Mouse (Mus musculus) thymus, postnatal 36 days (tissue): ENCODE data around the gene Eral1.
A peak's percentile ranks its signal among the peaks of the same experiment; 100 is the strongest.
"Not testable (repeated sequence)": the region's sequence is repeated elsewhere in the genome, so short reads cannot be mapped to it uniquely, and the experiment has no call there.

Experiments used
- DNase-seq, 2 experiments: peaks; one replicate each; pipeline ENCODE4 v3.0.0; 2022; ENCODE audit warnings: mixed read lengths in 2 of 2

Gene Eral1

DNA sequence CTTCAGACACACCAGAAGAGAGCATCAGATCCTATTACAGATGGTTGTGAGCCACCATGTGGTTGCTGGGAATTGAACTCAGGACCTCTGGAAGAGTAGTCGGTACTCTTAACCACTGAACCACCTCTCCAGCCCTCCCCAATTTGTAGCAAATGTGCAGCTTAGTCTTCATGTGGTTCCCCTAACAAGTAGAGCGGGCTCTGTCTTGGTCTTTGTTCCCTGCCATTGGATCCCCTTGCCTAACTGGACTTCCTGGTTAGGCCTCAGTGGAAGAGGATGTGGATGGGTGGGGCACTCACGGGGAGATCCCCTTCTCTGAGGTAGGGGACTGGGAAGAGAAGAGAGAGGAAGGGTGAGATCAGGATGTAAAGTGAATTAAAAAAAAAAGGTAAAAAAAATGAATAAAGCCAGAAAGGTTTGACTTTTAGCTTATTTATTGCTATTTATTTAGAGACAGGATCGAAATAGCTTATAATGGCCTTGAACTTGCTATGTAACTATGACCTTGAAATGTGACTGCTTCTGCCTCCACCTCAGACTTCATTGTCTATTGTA lies 6.8 kb upstream of the Eral1 start:
- DNase-seq, result no peak

DNA sequence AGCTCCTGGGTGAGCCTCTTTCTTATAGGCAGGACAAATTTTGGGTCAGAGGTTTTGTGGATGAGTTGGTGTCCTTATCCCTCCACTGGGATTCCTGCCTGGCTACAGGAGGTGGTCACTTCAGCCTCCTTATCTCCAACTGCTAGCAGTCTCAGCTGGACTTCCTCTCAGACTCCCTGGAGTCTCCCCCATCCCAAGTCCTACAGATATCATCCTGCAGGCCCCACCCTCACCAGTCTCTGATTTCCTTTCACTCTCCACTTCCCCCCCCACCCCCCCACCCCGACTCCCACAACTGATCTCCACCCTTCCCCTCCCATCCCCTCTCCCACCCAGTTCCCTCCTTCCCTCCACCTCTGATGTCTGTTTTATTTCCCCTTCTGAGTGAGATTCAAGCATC lies 3.4 kb upstream of the Eral1 start:
- no peak for DNase-seq

DNA sequence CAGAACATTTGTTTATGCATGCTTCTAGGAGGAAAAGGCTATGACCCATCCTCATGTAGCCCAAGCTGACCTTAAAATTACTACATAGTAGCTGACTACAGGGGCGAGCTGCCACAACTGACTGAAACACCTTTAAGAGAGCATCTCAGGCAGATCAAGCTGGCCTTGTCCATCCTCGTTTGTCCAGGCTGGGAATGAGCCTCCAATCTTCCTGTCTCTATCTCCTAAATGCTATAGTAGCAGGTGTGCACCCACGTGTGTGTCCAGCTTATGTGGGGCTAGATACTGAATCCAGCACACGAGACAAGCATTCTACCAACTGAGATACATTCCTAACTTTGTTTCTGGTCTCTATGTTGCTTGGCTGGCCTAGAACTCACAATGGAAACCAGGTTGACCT lies 5.5 kb downstream of the Eral1 start:
- no peak for DNase-seq

DNA sequence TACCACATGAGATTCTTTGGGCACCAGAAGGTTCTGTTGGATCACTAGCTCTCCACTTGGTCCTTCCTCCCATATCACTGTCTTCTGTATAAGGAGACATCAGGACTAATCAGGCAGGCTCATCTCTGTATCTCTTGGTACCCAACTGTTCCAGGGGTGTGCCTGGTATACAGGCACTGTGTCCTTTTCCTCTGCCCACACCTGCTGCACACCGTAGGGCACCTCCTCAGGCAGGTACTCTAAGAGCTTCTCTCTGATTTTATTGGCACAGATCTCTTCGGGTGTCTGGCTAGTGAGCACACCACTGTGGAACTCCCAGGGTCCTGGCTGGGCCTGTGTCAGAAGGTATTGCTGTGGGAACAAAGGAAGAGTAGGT lies 5.9 kb downstream of the Eral1 start:
- no peak for DNase-seq

DNA sequence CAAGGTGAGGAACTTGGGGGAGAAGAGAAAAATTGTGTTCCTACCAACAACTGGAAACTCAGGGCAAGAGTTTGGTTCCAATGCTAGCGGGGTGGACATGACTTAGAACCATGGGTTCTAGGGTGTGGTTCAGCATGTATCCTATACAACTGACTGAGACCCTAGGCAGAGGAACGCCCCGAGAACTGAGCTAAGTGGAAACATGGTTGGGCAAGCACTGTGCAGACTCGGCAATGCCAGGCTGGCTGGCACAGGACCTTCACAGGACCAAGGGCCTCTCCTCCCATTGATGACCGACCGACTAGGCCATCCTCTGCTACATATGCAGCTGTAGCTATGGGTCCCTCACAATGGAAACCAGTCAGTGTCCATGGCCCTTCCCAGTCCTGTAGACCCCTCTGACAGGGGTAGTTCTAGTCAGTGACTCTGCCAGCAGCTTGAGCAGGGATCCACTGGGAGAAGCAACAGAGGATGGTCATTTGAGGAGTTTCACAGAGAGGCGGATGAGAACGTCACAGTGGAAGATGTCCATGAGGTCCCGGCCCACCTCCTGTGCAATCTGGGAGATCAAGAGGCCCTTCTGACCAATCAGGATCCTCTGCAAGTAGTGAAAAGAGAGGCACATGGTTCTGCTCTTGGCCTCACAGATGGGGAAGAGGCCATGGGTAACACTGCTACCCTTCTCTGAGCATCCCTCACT lies 6.5 kb downstream of the Eral1 start:
- no peak for DNase-seq

DNA sequence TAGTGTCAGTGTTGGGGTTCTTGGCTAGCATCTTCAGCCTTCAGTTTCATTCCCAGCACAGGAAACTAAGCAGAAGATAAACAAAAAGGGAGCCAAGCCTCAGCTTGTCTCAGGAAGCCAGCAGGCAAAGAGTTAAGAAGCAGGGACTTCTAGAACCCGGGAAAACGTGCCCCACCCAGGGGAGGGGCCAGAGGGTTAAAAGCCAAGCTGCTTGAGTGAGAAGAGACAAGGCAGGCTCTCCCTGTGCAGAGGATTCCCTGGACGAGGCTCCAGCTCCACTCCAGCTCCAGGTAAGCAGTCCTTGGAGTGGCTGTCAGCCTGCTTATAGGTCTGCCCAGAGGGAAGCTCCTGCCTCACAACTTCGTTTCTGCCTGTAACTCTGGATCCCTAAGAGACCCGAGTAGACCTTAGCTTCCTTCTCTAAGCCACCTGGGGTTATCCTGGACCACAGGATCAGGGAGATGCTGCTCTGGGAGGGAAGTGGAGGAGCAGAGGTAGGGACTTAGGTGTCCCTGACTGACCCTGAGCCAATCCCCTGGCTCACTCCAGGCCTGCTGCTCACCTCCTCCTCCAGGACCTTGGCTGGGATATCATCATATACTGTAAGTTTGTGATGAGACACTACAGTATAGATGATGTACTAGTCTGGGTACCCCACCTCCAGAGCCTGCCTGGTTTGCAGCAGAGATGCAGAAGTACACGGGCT lies 7.6 kb downstream of the Eral1 start:
- no peak for DNase-seq

DNA sequence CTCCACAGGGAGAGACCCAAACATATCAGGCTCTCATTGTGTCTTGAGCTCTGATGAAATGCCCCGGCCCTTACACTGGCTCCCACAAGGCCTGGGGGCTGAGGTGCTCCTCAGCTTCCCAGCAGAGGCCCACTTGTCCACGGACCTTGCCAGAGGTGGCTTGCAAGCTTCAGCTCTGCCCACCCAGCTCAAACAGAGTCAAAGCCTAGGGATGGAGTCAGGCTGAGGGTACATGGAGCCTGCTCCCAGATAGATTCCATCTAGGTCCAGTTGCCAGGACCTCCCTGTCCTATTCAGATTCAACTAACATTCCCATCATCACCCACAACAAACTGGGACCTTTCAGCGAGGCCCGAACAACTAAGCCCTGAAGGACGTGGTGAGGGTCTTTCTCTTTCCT lies 8.2 kb downstream of the Eral1 start:
- no peak for DNase-seq

DNA sequence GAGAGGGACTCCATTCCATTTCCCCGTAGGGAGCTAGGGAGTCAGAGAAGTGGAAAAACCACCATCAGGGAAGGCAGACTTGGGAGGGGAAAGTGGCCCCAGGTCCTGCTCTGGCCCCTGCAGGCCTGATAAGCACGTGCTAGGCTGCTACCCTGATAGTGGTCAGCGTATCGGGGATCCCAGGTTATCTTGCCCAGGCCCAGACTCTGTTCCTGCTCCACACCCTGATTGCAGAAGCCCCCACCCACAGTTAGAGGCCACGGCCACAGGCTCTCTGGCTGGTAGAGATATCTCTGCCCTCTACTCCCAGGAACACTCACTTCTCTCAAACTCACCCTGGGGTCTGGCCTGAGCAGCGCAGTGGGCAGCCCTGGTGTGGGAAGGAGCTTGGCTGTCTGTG lies 10.5 kb downstream of the Eral1 start:
- DNase-seq, result no peak

DNA sequence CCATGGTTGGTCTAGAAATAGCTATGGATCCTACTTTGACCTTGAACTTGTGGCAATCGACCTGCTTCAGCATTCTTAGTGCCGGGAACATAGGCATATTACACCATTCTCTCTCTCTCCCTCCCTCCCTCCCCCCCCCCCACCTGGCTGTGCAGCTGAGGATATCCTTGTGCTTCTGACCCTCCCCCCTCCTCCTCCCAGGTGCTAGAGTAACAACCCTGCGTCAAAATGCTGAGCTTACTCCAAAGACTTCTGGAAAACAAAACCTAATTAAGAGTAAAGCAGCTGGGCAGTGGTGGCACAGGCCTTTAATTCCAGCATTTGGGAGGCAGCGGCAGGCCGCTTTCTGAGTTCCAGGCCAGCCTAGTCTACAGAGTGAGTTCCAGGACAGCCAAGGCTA lies 11.1 kb downstream of the Eral1 start:
- no peak for DNase-seq

DNA sequence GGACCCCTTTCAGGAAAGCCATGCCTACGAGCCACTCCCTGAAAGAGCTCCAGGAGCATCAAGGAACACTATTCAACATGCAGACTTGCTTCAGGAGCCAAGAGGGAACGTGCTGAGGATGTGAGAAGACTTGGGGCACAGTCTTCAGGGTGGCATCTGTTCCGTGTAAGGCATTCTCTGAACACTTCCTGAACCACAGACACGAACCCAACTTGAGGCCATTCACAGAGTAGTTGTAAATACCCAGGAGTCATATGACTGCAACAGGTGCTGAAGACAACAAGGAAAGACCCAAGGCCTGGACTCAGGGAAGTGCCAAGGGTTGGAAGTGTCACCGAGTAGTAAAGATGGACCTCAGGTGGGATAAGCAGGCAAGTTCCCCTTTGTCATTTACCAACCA lies 12.6 kb downstream of the Eral1 start:
- DNase-seq, result no peak

DNA sequence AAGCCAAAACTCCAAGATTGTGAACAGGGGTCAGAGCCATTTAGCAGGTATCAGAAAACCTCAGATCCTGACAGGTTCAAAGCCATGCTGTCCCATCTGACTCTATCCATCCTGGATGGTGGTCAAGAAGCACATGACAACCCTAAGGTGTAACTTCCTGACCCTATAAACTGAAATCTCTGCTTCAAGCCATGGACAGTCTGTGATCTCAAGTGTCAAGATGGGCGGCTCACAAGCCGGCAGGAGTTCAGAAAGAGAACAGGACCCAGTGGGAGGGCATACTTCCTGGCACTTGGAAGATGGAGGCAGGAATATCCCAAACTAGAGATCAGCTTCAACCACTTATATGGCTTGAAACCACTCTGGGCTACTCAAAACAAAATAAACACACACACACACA lies 13.5 kb downstream of the Eral1 start:
- no peak for DNase-seq

DNA sequence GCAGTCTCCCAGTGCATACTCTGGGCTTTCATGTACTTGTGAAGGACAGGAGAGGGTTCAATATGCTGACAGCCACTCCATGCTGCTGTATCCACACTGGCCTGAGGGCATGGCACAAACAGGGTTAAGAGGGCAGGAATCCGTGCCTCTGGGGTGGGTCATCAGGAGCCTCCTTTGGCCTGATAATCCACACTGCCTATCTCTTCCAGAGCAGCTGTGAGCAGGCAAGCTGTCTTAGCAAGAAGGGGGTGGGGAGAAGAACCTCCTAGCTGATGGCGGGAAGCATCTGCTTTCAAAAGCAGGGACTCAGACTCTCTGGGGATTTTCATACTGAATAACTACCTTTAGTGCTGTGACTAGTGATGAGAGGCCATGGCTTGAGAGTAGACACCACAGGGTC lies 14.3 kb downstream of the Eral1 start:
- DNase-seq, result no peak

DNA sequence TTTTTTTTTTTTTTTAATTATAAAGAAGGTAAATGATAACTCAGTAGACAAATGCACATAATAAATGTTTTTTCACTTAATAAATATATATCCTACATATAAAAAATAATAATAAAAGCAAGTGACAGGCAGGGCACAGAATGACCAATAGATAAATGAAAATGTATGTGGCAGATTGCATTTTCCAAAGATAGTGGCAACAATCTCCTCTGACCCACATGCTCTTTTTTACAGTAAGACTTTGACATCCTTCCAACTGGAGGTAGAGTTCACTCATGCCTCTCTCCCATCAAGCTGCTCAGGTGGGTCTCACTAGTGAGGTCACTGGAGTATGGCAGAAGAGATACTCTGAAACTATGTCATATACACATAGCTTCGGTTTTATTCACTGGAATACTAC lies 17.6 kb downstream of the Eral1 start:
- no peak for DNase-seq

DNA sequence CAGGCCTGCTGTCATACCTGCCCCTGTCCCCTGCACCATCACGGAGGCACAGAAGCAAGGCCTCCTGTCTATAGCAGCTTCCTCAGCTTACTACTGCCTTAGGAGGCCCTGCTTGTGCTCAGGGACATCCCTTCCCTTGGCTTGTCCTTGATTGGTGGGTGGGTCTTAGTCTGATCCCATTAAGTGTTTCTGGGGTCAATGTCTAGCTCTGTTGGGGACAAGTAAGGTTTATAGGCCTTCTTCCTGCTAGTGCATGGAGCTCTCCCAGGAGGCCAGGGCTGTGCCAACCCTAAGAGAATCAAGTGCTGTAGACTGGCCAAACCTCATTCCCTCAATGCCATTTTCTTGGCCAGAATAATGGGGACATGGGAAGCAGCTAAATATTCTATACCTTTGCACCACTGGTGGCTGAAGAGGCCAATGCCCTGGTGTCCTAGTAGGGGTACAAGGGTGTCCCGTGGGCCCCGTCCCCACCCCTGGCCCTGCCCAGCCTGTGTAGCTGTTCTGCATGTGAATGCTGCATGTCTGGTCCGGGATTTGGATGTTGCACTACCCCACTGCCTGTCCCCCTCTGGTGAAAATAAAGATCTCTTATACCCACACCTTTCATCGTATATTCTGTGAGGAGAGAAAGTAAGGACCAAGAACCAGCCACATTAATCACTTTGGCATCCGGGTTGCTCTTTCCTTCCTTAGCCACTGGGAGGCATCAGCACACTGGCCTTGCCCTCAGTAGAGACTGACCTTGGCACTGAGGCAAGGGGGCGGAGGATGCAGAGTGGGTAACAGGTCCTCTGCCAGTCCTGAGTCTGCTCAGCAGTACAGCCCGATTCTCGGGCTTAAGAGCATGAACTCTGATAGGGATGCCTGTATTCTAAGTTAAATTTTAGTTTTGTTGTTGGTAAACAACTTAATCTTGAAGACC lies 20.1 kb downstream of the Eral1 start:
- DNase-seq, result peak; percentile 32 to 48

DNA sequence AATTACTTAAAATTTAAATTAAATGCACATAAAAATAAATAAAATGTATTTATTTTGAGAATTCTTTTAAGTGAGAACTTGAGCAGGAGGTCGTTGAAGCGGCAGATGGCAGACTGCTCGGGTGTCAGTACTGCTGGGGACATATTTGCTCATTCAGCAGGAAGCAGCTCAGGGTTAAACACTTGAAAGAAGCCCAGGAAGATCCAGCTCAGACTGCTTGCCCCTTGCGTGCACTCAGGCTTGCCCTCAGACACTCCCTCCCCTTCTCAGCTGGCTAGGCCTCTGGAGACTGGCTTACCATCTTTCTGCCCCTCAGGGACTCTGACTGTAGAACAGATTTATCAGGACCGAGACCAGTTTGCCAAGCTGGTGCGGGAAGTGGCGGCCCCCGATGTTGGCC lies 23.2 kb downstream of the Eral1 start:
- no peak for DNase-seq

DNA sequence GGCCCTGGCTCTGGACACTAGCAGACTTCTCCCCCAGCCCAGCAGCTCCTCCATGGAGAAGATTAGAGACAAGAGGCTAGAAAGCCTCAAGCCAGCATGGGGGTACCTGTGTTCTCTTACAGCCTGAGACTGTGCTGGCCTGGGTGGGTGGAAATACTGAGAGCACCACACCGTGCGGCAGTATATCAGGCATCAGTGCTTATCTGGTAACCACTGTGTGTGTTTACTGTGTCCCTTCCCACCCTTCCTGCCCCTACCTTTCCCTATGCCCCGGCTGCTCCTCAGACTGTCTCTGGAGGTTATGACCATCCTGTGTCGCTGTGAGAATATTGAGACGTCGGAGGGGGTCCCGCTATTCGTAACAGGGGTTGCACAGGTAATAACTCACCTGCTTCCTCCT lies 27.1 kb downstream of the Eral1 start:
- DNase-seq, result no peak

DNA sequence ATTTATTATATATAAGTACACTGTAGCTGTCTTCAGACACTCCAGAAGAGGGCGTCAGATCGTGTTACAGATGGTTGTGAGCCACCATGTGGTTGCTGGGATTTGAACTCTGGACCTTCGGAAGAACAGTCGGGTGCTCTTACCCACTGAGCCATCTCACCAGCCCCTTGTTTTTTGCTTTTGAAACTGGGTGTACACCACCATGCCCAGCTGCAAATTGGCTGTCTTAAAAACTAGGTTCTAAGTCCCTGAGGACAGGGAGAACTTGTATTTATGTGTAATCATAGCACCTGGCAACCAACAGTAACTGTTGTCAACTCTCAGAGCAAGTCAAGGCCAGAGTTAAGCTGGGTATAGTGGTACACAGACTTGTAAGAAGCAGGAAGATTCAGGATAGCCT lies 31.5 kb downstream of the Eral1 start:
- DNase-seq, result not testable (repeated sequence)

DNA sequence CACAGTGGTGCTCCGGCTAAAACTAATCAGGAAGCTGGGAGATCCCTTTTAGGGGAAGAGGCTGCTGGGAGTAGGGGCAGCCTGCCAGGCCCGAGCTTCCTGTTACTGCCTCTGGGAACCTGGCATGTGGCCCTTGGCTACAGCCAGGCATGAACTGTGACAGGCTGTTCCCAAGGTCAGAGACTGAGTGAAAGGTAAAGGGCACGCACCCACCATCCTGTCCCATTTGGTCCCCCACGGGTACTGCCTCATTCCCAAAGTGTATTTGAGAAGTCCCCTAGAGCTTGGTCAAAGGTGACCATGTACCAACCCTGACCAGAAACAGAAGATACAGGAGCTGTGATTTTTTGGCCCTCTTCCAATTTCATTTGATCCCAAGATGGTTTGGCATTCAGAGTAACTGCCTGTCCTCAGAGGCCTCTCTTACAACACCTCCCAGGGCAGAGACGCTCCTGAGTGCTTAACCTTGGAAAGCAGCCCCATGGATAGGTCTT lies 35.4 kb downstream of the Eral1 start:
- DNase-seq, result no peak

DNA sequence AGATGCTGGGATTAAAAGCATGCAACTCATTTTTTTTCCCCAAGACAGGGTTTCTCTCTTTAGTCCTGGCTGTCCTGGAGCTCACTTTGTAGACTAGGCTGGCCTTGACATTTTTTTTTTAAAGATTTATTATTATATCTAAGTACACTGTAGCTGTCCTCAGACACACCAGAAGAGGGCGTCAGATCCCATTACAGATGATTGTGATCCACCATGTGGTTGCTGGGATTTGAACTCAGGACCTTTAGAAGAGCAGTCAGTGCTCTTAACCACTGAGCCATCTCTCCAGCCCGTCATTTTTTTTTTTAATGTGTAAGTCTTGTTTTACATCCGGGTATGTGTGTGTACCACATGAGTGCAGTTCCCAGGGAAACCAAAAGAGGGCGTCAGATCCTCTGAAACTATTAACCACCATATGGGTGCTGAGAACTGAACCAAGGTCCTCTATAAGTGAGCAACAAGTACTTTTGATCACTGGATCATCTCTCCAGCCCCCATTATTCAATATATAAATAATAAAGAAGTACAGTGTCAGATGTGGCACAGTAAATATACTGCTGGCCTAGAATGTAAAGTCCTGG lies 37.8 kb downstream of the Eral1 start:
- DNase-seq, result not testable (repeated sequence)

DNA sequence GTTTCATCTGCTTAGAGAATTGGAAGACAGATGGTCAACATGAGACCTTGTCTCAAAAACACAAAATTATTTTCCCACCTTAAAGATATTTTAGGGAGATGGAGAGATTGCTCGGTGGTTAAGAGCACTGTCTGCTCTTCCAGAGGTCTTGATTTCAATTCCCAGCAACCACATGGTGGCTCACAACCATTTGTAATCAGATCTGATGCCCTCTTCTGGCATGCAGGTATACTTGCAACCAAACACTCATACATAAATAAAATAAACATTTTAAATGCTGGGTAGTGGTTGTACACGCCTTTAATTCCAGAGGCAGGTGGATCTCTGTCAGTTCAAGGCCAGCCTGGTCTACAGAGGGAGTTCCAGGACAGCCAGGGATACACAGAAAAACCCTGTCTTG lies 39.3 kb downstream of the Eral1 start:
- no peak for DNase-seq

DNA sequence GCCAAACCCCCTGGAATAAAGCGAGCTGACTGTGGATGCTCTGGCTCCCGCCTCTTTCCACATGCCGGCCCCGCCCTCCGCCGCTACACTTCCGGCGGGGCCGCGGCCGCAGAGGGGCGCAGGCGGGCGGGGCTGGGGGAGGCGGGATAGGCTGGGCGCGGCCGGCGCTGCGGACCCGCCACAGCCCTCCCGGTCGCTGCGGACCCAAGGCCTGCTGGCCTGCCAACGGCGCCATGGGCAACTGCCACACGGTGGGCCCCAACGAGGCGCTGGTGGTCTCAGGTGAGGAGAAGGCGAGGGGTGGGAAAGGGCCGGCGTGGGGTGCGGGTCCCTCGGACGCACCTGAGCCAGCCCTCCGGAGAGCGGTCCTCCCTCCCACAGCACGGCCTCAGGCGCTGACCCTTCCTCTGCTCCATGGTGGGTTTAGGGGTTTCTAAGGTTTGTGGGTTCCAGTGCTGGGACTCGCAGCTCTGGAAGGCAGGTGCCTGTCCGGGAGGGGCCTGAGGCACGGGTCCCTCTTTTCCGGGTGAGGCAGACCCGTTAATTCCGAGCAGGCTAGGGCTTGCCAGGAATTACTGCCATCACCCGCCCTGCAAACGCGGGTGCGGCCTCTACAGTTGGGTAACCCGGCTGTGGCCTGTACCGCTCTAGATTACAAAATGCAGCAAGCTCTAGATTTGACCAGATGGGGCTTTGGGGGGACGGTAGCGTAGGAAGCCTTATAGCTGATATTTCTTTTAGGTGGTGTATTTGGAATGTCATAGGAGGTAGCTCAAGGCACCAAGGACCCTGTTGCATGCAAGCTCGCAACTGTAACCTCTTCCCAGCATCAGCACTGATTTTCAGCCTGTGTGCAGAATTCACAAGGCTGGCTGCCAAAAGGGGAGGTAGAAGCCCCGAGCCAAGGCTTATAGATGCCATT lies 42.1 kb downstream of the Eral1 start, which contains the start of gene Flot2:
Gene Flot2, plus strand, starts transcription at position 101 of the 922 bp plus-strand sequence.
- DNase-seq, result peak; percentile 73 to 79

DNA sequence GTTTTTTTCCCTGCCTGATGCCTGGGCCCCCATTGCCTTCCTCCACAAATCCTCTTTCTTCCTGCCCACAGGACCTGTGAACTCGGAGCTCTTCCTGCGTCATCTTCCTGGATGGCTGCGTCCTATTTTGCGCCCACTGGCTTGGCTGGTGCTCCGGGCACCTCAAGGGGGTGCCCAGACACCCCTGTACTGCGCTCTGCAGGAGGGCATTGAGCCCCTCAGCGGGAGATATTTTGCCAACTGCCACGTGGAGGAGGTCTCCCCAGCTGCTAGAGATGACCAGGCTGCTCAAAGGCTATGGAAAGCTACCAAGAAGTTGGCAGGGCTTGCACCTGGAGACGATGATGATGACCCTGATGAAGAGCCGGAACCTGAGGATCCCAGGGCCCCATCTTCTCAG lies 43.4 kb downstream of the Eral1 start:
- DNase-seq, result no peak
